Mouse (Mus musculus) heart, postnatal 25 days (tissue): ENCODE measurements at regions not wholly inside any gene's neighbourhood (a gene's known extent, or its start where the extent isn't known, plus 50 kb on each side); places are given as distances from the start of the nearest gene placed in this dataset.

ENCODE experiments used
- DNase-seq: peaks from one replicate; pipeline ENCODE4 v3.0.0; 2022; ENCODE audit warnings: low spot score
- intact Hi-C: fragments of 180-260 bp; cut with DNase I; formaldehyde crosslinking; loops from one replicate; pipeline ENCODE4 v1.15.1; 2025

DNA sequence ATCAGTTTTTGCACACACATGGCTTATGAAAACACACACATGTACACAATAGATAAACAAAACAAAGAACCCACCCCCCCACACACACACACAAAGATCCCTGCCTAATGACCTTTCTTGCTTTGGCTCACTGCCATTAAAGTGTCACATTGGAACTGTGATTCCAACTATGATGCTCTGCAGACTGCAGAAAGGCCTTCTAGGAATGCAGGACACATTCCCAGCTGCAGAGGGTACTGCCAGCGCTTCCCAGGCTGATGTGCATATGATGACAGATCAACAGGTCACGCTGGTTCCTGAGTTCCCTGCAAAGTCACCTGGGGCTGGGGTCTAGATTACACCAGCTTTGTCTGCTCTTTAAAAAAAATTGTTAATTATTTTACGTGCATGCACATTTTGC is 68.1 kb upstream of the Ppm1j start:
- intact Hi-C loops = loop anchor here (5.0 kb wide), 1 partner anchor 350 kb away; no protein-coding TSS in a partner anchor
- DNase-seq = no peak

GRCm38 (mm10) chr3:104713836-104714631 is 66.8 kb upstream of the Ppm1j start:
- intact Hi-C loops = loop anchor here (2.0 to 5.0 kb wide), 3 partner anchors 63 to 348 kb away; no protein-coding TSS in a partner anchor

GRCm38 (mm10) chr3:104714679-104715326 is 66.1 kb upstream of the Ppm1j start:
- intact Hi-C loops = loop anchor here (2.0 to 5.0 kb wide), 3 partner anchors 62 to 347 kb away; no protein-coding TSS in a partner anchor
- no peak for DNase-seq

More at GRCm38 (mm10) chr3:104713836-104714631, 66.8 kb upstream of the Ppm1j start:
- DNase-seq = peak; percentile 18
